Mouse (Mus musculus) midbrain, embryonic 15.5 days (tissue): Measurements from ENCODE around the gene Ankar. TPM values are rescaled to one million over a fixed set of nuclear protein-coding genes. Genes with fewer than 3 reads are reported as not detected.

Source experiments
- ATAC-seq: fragments of 200-750 bp; cut with Nextera tagmentation; replicated peaks from 2 replicates; pipeline ENCODE4 v1.8.0; 2017; ENCODE audit warnings: moderate TSS enrichment
- H3K27ac ChIP-seq: fragments of 300-500 bp; sonication (generic); 2 replicates; pipeline ENCODE4 v1.5.1; 2015; ENCODE audit warnings: mild to moderate bottlenecking, inconsistent platforms
- H3K27me3 ChIP-seq: fragments of 300-500 bp; sonication (generic); replicated peaks from 2 replicates; pipeline ENCODE4 v1.6.1; 2015; ENCODE audit warnings: inconsistent platforms
- H3K36me3 ChIP-seq: fragments of 300-500 bp; sonication (generic); replicated peaks from 2 replicates; pipeline ENCODE4 v1.6.1; 2015; ENCODE audit warnings: inconsistent platforms
- H3K4me1 ChIP-seq: fragments of 300-500 bp; sonication (generic); 2 replicates; pipeline ENCODE4 v1.6.1; 2015; ENCODE audit warnings: inconsistent platforms
- H3K4me2 ChIP-seq: fragments of 300-500 bp; sonication (generic); 2 replicates; pipeline ENCODE4 v1.6.1; 2015; ENCODE audit warnings: inconsistent platforms, mild to moderate bottlenecking, moderate library complexity
- H3K4me3 ChIP-seq: fragments of 300-500 bp; sonication (generic); 2 replicates; pipeline ENCODE4 v1.5.1; 2015; ENCODE audit warnings: mild to moderate bottlenecking, inconsistent platforms
- H3K9ac ChIP-seq: fragments of 300-500 bp; sonication (generic); 2 replicates; pipeline ENCODE4 v1.6.1; 2015; ENCODE audit warnings: mild to moderate bottlenecking, inconsistent platforms
- H3K9me3 ChIP-seq: fragments of 300-500 bp; sonication (generic); 2 replicates; pipeline ENCODE4 v1.6.1; 2016; ENCODE audit warnings: inconsistent platforms
- WGBS: fragments of 180-500 bp; shearing (Covaris S2); methylation state at CpG from one replicate; pipeline ENCODE4 v1.1.7; 2015; ENCODE audit warnings: mixed read lengths; 5-methylcytosine and 5-hydroxymethylcytosine counted together
- polyA plus RNA-seq: library from polyadenylated mRNA; unstranded; fragments of >200 nt; fragmentation: Nextera tagmentation; extraction: Ambion mirVana; gene quantifications from 2 replicates; pipeline ENCODE4 v1.2.1, GENCODE M21; 2015

The Ankar gene
- polyA plus RNA-seq, 1 experiment from 2014 or later: not detected

DNA sequence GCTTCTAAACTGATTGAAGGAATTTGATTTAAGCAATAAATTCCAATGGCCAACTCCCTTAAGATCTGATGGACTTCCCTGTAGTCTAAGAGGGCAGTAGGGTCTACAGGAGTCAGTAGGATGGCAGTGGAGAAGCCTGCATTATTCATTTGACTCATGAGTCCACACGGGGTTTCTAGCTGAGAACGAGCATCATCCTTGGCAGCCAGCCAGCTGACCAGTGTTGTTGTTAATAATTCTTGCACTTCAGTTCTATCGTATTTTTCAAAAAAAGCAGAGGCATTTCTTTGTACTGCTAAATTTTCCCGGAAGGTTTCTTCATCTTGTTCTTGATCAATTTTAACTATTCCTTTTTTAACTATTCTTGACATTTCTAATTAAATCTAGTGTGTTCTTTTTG lies 1.7 kb downstream of the Ankar start:
- Histone ChIP-seq H3K36me3 (no peaks in the 10 kb centered on the region), H3K9me3 (no peaks in the 10 kb centered on the region), H3K9ac (no peak overlapping the region), H3K27me3 (no peaks in the 10 kb centered on the region), H3K4me1 (no peaks in the 10 kb centered on the region), H3K4me2 (no peak overlapping the region), H3K27ac (no peak overlapping the region), H3K4me3 (no peak overlapping the region)
- ATAC-seq: no peak
- 59% methylated on average over 4 of the region's 4 CpGs for WGBS

DNA sequence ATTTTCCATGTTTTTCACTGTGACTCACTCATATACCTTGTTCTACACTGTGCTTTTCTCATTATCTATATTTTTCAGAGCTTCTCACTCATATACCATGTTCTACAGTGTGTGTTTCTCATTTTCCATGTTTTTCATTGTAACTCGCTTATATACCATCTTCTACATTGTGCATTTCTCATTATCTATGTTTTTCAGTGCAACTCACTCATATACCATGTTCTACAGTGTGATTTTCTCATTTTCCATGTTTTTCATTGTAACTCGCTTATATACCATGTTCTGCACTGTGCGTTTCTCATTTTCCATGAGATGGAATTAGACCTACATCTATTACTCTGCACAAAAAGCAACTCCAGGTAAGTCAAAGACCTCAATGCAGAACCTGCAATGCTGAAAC lies 4.1 kb downstream of the Ankar start:
- no peaks in the 10 kb centered on the region for H3K4me1 ChIP-seq
- 53% methylated on average over 3 of the region's 3 CpGs for WGBS
- H3K27me3 ChIP-seq: no peaks in the 10 kb centered on the region
- no peak overlapping the region for H3K4me3 ChIP-seq
- H3K36me3 ChIP-seq: no peaks in the 10 kb centered on the region
- no peak overlapping the region for H3K27ac ChIP-seq
- no peak overlapping the region for H3K9ac ChIP-seq
- ATAC-seq: no peak
- H3K9me3 ChIP-seq: no peaks in the 10 kb centered on the region
- H3K4me2 ChIP-seq: no peak overlapping the region

DNA sequence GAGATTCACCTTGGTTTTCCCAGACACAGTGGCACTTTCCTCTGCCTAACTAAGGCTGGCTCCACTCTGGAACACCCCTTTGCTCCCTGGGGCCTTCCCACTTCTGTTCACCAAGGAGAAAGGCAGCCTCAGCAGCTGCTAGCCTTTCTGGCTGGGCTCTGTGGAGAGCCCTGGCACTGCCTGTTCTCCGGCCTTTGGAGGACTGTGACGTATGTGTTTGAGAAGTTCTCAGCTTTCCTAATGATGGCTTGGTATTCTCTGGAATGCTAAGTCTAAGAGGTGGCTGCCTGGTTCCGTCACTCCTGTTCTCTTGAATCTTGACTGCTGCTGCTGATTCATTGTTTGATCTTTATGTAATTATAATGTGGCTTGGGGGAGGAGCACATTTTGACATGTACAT lies 27.3 kb downstream of the Ankar start:
- Histone ChIP-seq H3K27me3 (no peaks in the 10 kb centered on the region), H3K4me2 (no peak overlapping the region), H3K36me3 (no peaks in the 10 kb centered on the region), H3K4me1 (no peaks in the 10 kb centered on the region), H3K9me3 (no peaks in the 10 kb centered on the region), H3K9ac (no peak overlapping the region), H3K4me3 (no peak overlapping the region), H3K27ac (no peak overlapping the region)
- 39% methylated on average over 3 of the region's 3 CpGs for whole genome bisulfite sequencing
- no peak for ATAC-seq

DNA sequence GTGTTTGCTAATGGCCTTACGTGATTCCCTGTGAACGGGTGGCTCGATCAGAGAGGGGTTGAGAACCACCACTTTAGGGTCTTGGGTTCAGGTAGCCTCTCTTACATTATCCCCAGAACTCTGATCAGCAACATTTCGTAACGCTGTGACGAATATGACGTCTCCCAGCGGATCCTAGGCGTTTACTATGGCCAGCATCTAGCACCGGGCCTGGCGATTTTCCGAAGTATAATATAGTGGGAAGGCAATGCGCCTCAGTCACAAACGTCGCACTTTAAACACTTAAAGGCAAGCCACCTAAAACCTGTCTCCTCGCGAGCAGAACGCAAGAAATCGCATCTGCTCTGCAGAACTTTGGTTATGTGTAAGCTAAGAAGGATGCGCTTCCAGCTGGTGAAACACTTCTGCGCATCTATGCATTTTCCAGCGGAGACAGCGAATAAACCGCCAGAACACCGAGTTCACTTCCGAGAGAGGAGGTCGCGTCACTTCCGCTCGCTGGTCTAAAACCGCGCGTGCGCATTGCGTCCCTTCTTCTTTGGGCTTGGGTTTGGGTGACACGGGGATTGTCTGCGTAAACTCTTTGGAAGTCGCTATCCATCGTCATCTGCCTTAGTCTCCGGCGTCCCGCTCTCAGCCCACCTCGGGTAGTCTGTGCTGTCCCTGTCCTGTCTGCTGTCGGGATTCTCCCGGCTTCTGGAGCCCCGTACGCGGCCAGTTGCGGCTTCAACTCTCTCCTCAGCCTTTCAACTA lies 59.5 kb downstream of the Ankar start:
- ATAC-seq: peak; percentile 90
- peak overlapping the region; percentile 67 for H3K4me2 ChIP-seq
- H3K36me3 ChIP-seq: no peaks in the 10 kb centered on the region
- no peak overlapping the region for H3K9ac ChIP-seq
- H3K4me1 ChIP-seq: no peaks in the 10 kb centered on the region
- no peaks in the 10 kb centered on the region for H3K9me3 ChIP-seq
- peak overlapping the region; percentile 39 for H3K4me3 ChIP-seq
- WGBS: 38% methylated on average over 49 of the region's 49 CpGs
- H3K27ac ChIP-seq: peak overlapping the region; percentile 56
- no peaks in the 10 kb centered on the region for H3K27me3 ChIP-seq

DNA sequence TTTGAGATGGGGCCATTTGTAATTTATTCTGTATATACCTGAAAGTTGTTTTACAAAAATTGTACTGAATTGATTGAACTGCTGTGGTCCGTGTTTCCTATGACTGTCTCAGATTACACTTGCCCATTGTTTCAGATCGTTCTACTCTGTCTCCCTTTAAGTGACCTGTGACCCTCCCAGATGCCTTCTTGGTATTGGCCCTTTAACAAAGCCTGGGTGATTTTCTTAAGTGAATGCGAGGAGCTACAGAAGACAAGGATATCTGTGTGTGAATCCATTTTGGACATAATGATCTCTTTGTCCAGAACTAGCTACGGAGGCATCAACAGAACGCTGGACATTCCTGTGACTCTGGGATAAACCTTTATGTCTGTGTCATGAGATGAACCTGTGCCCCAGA lies 65.2 kb downstream of the Ankar start:
- peaks cover 23% of the 10 kb centered on the region for H3K36me3 ChIP-seq
- 29% methylated on average over 5 of the region's 5 CpGs for WGBS
- no peak overlapping the region for H3K4me2 ChIP-seq
- H3K9me3 ChIP-seq: no peaks in the 10 kb centered on the region
- H3K27ac ChIP-seq: no peak overlapping the region
- H3K4me1 ChIP-seq: no peaks in the 10 kb centered on the region
- H3K27me3 ChIP-seq: no peaks in the 10 kb centered on the region
- no peak overlapping the region for H3K4me3 ChIP-seq
- no peak overlapping the region for H3K9ac ChIP-seq
- no peak for ATAC-seq

DNA sequence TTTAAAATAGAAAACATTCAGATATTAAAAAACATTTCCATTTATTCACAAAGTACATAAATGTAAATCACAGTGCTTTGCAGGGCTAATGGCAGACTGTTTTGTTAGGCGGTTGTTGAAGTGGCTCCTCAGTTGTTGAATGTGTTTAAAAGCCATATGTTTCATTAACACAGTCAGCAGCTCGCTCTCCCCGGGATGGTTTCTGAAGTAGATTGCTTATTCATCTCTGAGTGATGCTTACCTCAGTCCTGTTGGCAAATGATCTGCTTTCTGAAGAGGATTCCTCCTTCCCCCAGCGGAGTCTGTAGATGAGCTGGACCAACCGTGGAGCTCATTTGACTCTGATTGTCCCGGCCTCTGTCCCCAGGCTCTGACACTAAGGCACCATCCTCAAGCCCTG lies 88.2 kb downstream of the Ankar start:
- no peak overlapping the region for H3K9ac ChIP-seq
- no peak for ATAC-seq
- H3K36me3 ChIP-seq: peaks cover 45% of the 10 kb centered on the region
- no peaks in the 10 kb centered on the region for H3K27me3 ChIP-seq
- H3K9me3 ChIP-seq: no peaks in the 10 kb centered on the region
- no peak overlapping the region for H3K4me3 ChIP-seq
- H3K4me2 ChIP-seq: no peak overlapping the region
- no peaks in the 10 kb centered on the region for H3K4me1 ChIP-seq
- no peak overlapping the region for H3K27ac ChIP-seq
- 90% methylated on average over 6 of the region's 6 CpGs for WGBS

DNA sequence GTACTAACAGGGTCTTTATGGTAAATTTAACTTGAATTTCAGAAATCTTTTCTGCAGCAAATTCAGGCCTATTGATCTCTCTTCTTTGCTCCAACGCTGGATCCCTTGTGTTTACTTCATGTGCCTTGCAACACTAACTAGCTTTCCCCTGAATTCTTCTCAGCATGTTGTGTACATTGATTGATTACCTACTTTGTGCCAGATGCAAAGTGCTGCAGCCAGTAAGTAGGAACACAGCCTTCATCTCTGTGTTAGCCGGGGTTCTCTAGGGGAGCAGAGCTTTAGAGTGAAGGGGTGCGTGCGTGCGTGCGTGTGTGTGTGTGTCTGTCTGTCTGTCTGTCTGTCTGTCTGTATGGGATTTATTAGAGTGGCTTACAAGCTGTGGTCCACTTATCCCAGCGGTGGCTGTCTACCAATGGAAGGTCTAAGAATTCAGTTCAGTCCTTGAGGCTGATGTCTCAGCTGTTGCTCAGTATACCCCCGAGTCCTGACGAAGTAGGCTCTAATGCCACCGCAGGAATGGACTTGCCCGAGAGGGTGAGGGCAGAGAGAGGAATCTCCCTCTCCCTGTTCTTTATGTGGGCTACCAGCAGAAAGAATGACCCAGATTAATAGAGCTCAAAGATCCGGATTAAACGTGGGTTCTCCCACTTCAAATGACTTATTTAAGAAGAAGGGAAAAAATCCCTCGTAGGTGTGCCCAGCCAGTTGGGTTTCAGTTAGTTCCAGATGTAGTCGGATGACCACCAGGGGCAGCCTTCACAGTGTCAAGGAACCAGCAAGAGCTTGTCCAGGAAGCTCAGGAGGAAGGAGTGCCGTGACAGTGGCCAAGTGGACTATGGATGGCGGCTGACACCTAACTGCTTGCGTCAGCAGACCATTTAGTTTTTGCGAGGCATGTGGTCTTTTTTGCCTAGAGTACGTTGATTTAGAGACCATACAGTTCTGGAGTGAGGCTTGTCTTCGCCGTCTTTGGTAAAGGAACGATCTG lies 90.2 kb downstream of the Ankar start:
- Histone ChIP-seq H3K27me3 (no peaks in the 10 kb centered on the region), H3K27ac (no peak overlapping the region), H3K9me3 (no peaks in the 10 kb centered on the region), H3K4me3 (no peak overlapping the region), H3K36me3 (peaks cover 35% of the 10 kb centered on the region), H3K9ac (no peak overlapping the region), H3K4me2 (no peak overlapping the region), H3K4me1 (no peaks in the 10 kb centered on the region)
- WGBS: 87% methylated on average over 23 of the region's 23 CpGs
- no peak for ATAC-seq

DNA sequence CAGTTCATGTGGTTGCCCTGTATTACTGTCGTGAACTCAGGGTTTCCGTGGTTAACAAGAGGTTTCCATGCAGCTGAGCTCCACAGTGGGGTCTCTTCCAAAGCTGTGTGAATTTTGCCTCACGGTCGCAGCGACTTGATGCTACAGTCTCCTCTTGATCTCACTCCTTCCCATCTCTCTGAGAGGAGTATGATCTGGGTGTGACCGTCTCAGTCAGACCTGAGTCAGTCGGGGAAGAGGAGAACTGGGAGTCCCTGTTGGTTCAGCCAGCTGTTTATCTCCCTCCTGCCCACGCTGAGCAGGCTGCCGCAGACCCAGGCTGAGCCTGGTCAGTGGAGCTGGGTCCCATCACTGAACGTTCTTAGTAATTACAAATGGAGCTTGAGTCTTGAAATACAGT lies 91.2 kb downstream of the Ankar start:
- no peak for ATAC-seq
- Histone ChIP-seq H3K4me1 (no peaks in the 10 kb centered on the region), H3K9ac (no peak overlapping the region), H3K4me2 (no peak overlapping the region), H3K4me3 (no peak overlapping the region), H3K36me3 (peaks cover 32% of the 10 kb centered on the region), H3K27me3 (no peaks in the 10 kb centered on the region), H3K9me3 (no peaks in the 10 kb centered on the region), H3K27ac (no peak overlapping the region)
- whole genome bisulfite sequencing: 86% methylated on average over 10 of the region's 10 CpGs

DNA sequence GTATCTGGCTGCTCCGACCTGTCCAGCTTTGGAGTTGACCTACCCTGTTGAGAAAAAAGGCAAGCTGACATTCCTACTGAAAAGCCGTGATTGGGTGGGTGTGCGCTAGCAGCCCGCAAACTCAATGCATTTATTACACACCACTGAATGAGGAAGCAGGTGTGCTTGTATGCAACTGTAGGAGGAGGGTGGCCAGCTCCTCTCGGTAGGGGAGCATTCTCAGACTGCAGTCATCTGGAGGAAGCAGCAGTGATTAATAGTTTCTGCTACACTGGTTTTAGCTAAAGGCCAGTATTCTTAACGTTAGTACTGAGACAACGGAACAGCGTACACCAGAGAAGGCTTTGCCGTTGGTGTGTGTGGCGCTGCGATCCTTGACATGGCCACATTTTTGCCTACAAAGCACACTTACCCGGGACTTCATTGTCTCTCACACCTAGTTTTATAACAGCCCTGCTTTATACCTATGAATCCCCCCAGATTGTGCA lies 94.1 kb downstream of the Ankar start:
- Histone ChIP-seq H3K4me1 (no peaks in the 10 kb centered on the region), H3K27me3 (no peaks in the 10 kb centered on the region), H3K4me3 (no peak overlapping the region), H3K9me3 (no peaks in the 10 kb centered on the region), H3K4me2 (no peak overlapping the region), H3K27ac (no peak overlapping the region), H3K36me3 (peaks cover 15% of the 10 kb centered on the region), H3K9ac (no peak overlapping the region)
- 69% methylated on average over 12 of the region's 12 CpGs for WGBS
- no peak for ATAC-seq

DNA sequence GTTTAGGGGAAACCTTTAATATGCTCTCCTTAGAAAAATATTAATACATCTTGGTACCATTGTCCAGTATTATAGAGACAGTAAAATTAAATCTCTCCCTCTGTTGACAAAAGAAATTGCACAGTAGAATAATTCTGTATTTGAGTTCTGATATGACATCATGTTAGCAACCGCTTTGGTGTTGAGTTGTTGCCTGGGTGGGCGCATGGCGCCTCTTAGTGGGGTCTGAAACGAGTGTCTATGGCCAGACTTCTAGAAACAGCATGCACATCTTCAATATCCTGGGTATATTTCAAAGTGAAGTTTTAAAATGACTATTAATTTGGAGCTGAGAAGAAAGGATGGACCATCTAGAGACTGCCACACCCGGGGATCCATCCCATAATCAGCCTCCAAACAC lies 97.6 kb downstream of the Ankar start:
- Histone ChIP-seq H3K4me1 (no peaks in the 10 kb centered on the region), H3K27me3 (no peaks in the 10 kb centered on the region), H3K9ac (no peak overlapping the region), H3K27ac (no peak overlapping the region), H3K4me2 (no peak overlapping the region), H3K4me3 (no peak overlapping the region), H3K36me3 (peaks cover 8% of the 10 kb centered on the region; the same call in 1 of the 2 replicates), H3K9me3 (no peaks in the 10 kb centered on the region)
- ATAC-seq: no peak
- 92% methylated on average over 5 of the region's 5 CpGs for WGBS

DNA sequence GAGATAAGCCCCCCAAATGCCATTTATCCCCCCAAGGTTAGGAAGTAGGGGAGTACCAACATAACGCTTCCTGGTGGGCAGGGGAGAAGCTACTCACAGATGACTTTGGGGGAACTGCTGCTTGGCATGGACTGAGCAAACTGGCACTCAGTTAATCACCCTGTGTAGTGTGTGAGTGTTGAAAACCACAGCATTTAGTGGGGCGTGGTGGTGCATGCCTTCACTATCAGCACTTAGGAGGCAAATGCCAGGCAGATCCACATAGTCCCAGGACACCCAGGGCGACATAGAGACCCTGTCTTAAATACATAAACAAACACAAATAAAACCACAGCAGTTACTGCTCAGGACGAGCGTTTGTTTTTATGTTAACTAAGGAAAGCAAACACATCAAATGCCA lies 98.2 kb downstream of the Ankar start:
- Histone ChIP-seq H3K27me3 (no peaks in the 10 kb centered on the region), H3K4me2 (no peak overlapping the region), H3K9me3 (no peaks in the 10 kb centered on the region), H3K4me3 (no peak overlapping the region), H3K27ac (no peak overlapping the region), H3K9ac (no peak overlapping the region), H3K4me1 (no peaks in the 10 kb centered on the region), H3K36me3 (peaks cover 13% of the 10 kb centered on the region)
- ATAC-seq: no peak
- WGBS: 90% methylated on average over 5 of the region's 5 CpGs

DNA sequence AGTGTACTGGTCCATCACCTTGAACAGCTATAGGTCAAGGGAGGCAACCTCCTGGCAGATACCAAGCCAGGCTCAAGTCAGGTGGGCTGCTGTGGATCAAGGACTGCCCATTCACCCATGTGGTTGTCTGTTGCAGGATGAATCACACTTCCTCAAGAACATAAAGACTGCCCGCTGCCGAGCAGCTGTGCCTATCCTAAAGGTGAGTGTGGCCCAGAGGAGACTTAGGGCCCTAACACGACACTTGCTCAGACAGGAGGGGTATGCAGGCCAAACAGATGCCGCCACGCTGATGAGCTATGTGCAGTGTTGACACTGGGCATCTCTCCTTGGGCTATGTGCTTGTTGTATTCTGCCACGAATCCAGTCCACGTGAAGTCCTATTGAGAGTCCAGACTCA lies 99.1 kb downstream of the Ankar start:
- H3K27ac ChIP-seq: no peak overlapping the region
- no peak; the same call in 1 of the 2 replicates for ATAC-seq
- 94% methylated on average over 7 of the region's 7 CpGs for WGBS
- no peak overlapping the region for H3K4me2 ChIP-seq
- H3K9me3 ChIP-seq: no peaks in the 10 kb centered on the region
- H3K4me3 ChIP-seq: no peak overlapping the region
- H3K36me3 ChIP-seq: peaks cover 20% of the 10 kb centered on the region
- H3K27me3 ChIP-seq: no peaks in the 10 kb centered on the region
- H3K9ac ChIP-seq: no peak overlapping the region
- H3K4me1 ChIP-seq: no peaks in the 10 kb centered on the region
